Mouse (Mus musculus): ENCODE measurements around the gene Mpp4.
A peak's percentile ranks its signal among the peaks of the same experiment; 100 is the strongest.

Gene Mpp4

DNA sequence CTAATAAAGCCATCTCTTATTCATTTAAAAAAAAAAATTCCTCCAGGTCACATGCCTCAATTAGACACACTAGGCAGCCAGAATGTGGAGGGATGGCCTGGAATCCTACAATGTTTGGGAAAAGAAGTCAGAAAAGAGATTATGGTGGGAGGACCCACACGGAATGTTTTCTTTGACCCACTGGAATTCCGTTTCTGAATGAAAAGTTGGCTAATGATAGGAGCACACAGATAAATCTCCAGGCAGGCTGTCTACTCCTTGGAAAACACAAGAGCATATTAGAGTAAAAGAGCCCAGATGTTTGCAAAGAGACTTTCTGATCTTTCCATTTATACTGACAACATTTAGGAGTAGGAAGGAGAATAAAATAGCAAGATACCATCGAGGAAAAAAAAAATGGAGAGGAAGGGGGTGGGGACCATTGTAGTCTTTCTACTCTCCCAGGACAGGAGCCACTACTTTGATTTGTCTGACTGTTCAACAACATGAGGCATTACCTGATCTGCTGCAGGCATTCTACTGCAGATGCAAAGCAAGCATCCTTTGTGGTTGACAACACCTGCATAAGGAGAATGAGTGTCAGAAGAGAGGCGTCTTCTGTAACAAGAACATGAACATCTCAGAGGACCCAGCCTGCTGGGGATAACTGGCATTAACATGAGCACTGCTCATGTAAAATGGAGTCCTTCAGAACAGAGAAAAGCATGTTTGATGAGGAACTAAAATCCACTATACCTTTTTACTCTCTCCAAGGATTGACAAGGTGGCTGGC, 4.7 kb upstream of the Mpp4 start:
- DNase-seq (ENCODE audit: low read depth, low spot score): no peak

DNA sequence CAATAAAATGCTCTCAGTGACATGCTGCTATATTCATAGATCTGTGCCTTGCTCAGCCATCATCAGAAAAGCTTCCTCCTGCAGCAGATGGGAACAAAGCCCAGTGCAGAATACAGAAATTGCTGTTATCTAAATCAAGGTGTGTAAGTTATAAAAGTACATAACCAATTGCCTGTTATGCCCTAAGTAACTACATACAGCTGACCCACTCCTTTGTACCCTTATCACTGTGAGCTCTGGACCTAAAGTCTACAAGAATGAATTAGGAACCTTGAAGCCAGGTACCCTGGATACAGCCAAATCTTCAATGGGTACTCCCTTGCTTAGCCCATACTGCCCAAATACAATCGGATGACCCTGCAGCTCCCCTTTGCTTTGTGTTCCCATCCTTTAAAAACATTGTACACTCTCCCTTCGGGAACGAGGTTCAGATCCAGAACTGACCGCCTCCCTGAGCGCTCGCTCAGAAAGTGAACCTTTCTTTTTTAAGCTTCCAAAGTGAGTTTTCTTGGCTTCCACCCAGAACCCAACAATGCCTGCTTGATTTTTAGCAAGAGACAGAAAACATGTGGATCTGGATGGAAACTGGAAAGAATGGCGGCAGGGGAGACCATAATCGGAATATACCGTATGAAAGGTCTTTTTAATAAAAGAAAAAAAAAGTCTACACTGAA, 3.2 kb upstream of the Mpp4 start:
- DNase-seq (ENCODE audit: low read depth, low spot score): no peak

DNA sequence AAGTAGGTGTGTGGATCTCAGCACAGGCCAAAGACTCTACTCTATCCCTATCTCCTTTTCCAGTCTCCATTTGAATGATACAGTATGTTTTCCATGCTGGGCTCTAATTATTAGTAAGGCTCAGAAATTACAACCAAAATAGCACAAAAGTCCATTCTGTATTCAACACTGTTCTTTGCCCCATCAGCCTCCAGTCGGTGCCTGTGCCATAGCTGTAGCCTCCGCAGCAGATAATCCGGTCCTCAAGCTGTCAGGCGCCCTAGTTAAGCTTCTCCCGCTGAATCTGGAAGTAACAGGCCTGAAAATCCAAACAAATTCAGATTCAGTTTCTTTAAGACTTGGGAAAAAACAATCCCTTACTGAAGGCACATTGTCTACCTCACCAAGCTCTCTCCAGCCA, 729 bp upstream of the Mpp4 start:
- no peak for DNase-seq (ENCODE audit: low read depth, low spot score)

DNA sequence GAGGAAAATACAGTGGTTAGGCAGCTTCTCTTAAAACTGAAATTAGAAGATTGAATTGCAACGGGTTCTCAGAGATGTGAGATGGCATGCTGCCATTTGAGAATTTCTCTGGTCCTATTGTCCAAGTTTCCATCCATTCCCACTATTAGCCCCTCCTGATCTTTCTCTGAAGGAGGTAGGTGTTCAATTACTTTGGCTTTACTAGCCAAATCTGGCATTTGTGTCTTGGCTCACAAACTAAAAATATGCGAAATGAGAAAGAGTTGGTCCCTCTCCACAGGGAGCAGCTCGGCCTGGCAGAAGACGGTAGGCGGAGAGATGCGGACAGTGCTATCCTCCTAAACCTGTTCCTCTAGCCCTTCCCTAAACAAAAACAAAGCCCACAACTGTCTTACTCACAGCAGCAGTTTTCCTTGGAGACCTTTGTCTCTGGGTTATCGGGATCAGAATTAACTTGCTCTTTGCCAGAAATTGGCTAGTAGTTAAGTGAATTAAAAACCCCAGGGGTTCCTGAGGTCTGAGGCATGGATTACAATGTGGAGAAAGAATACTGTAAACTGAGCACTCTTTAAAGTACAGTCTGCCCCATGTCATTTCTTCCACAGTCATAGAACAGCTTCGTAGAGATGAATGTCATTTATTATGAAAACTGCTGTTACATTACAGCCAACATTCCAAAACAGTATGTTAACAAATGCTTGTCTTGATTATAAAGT, 722 bp downstream of the Mpp4 start:
- DNase-seq (ENCODE audit: low read depth, low spot score): no peak

DNA sequence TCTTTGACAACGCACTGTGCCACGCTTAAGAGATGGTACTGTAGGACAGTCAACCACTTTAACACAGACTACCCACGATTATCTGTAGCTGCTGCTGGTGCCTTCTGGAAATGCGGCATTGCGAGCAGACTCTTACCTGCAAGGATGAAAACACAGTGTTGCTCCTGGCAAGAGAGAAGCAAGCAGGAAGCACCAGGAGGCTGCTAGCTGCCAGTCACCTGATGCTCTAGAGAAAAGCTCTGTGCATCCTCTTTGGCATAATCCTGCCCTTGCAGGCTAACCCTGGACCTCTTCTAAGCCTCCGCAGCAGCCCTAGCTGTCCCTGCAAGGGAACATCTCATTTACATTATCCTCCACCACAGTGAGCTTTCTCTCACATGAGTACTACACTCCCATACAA, 1.8 kb downstream of the Mpp4 start:
- DNase-seq (ENCODE audit: low read depth, low spot score): no peak

DNA sequence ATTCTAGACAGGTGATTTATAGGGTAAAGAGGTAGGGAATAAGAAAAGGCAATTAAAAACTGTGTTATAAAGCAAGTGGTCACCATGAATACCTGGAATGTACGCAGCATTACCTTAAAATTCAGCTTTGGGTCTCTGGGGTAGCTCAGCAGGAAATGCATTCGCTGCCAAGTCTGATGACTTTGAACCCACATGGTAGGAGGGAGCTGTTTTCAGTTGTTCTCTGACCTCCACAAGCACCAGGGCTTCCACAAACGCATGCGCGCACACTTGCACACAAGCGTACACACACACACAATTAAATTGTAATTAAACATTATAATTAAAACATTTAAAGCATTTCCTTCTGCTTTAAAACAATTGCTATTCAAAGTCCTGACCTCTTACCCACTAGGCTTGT, 2.3 kb downstream of the Mpp4 start:
- DNase-seq (ENCODE audit: low read depth, low spot score): no peak

DNA sequence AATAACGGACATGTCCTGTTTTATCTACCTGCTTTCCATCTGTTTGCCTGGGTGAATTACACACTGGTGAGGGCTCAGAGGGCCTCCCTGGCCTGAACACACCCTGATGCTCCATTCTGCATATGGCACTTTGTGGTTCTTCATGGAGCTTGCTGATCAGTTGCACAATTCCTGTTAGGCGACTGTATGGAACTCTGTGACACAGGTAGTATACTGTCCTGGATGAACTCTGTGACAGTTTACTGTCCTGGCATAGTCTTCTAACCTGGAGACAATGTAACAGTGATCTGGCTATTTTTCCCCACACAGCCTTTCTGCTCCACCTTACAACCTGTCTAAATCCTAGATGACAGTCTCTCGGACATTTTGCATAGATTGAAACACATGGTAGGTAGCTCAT, 4.1 kb downstream of the Mpp4 start:
- no peak for DNase-seq (ENCODE audit: low read depth, low spot score)

DNA sequence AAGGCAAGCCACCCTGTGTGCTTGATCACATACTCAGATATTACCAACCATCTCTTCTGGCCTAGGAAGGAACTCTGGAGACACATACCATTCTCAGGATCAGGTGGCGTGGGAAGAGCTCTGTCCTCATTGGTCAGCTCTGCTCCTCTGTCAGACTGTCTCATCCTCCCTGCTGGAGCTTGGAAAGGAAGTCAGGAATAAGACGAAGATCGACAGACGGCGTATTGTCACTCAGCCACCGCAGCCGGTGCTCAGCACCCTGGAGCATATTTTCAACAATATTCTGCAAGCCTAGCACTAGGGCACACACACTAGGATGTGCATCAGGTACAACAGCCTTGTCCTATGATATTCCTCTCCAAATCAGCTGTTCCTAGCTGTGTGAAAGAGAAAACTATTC, 4.7 kb downstream of the Mpp4 start:
- no peak for DNase-seq (ENCODE audit: low read depth, low spot score)

DNA sequence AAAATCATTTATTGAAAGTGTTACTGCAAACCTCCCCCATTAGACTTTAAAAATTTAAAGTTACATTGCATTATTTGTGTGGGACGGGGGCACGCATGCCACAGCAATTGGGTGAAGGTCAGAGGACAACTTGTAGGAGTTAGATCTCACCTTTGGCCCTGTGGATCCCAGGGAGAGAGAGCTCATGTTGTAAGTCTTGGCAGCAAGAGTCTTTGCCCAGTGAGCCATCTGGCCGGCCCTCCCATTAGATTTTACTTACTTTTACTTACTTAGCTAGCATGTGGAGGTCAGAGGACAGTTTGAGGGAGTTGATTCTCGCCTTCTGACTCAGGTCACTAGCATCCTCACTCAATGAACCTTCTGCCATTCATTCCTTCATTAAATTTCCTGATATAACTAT, 5.3 kb downstream of the Mpp4 start:
- no peak for DNase-seq (ENCODE audit: low read depth, low spot score)

DNA sequence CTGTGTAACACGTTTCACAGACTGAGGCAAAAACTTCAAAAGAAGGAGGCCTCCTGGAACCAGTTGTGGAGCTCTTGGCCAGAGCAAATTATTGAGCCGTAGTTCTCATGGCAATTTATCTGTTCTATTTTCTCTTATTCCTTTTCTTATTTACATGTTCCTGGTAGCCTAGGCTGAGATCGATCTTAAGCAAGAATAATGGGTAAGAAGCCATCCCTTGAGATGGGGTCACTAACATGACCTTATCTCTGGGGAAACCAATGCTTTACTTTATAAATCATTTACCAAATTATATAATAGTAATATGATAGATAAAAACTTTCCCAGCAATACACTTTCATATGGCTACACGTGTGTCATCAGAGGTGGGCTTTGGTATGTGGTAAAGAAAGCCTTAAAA, 10.8 kb downstream of the Mpp4 start:
- DNase-seq (ENCODE audit: low read depth, low spot score): no peak

DNA sequence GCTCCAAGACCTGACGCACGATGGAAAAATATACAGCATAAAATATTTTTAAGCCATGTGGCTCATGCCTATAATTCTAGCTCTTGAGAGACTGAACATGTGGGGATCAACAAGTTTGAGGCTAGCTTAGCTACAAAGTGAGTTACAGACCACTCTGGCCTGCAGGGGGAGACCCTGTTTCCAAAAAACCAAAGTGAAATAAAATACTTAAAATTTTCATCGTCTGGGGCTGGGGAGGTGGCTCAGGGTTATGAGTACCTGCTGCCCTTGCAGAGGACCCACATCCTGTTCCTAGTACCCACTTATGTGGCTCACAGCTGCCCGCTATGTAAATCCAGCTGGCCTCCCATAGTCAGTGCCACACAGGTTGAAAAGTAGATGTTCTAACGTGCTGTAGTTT, 12.6 kb downstream of the Mpp4 start:
- DNase-seq (ENCODE audit: low read depth, low spot score): no peak

DNA sequence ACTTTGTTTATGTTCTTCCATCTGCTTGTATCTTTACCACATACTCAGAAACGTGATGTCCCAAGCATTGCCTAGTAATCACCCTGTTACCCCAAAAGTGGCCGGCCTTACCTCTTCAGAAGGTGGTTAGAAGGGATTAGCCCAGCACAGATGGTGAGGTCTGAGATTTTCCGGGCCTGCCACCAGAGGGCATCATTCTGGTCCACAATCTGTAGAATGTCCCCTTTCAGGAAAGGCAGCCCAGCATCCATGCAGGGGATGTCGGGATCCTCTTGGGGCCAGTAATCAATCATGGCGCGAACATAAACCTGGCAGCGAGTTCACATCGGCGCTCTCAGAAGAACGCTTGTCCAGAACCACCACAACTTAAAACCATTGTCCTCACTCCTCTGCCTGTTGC, 18.6 kb downstream of the Mpp4 start:
- DNase-seq (ENCODE audit: low read depth, low spot score): no peak

DNA sequence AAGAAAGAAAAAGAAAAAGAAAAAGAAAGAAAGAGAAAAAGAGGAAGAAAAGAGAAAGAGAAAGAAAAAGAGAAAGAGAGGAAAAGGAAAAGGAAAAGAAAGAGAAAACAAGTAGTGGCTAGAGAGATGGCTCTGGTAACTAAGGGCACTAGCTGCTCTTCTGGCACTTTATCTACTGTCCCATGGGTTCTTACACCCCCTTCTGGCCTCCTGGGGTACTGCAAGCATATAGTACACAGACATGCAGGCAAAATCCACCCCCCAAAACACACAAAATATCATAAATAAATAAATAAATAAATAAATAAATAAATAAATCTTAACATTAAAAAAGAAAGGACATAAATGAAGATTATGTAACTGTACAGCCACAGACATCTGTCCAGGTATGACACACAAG, 20.4 kb downstream of the Mpp4 start:
- peak; percentile 67 for DNase-seq (ENCODE audit: low read depth, low spot score)

DNA sequence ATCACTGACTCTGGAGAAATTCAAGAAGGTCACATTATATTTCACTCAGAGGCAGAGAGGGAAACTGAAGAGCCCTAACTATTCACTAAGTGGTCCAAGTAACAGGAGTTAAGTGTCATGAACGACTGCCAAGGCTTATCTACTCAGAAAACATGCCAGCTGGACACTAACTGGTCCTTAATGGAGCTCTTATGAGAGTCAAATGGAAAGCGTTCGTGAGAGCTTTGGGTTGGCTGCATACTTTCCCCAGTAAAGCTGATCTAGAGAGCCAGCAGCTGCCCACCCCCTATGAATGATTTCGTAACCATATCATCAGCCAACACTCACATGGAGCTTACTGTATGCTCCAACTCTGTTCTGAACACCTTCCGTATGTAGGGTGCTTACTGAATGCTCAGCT, 28.8 kb downstream of the Mpp4 start:
- no peak for DNase-seq (ENCODE audit: low read depth, low spot score)

DNA sequence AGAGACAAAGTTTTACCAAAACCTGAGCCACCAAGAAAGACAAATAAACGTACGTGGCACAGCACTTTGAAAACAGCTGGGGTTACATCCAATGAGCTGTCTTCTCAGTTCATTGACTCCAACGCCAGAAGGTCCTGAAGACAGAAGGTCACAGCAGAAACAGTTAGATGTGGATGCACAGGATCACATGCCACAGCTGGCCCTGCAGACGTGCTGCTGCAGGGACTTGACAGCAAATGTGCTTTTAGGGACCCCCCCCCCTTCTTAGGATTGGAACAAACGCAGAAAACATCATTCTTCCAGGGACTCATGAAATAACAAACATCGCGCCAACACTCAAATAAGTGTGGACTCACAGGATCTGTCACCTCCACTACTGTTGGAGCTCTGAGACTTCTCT, 34.3 kb downstream of the Mpp4 start:
- no peak for DNase-seq (ENCODE audit: low read depth, low spot score)

DNA sequence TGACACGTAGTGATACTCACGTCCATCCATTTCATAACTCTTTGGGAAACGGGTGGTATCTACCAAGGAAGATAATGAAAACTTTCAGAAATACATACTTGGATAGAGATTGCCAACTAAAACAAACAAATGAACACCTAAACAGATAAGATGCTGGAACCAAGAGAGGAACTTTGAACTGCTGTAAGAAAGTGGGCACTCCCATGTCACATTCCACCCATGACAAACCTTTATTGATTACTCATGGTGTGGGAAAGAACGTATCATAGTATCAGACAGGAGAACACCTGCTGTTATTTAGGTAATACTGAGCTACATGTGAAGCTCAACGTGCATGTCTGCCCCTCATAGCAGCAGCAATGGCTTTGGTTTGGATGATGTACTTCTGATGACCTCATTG, 37.6 kb downstream of the Mpp4 start:
- DNase-seq (ENCODE audit: low read depth, low spot score): no peak

DNA sequence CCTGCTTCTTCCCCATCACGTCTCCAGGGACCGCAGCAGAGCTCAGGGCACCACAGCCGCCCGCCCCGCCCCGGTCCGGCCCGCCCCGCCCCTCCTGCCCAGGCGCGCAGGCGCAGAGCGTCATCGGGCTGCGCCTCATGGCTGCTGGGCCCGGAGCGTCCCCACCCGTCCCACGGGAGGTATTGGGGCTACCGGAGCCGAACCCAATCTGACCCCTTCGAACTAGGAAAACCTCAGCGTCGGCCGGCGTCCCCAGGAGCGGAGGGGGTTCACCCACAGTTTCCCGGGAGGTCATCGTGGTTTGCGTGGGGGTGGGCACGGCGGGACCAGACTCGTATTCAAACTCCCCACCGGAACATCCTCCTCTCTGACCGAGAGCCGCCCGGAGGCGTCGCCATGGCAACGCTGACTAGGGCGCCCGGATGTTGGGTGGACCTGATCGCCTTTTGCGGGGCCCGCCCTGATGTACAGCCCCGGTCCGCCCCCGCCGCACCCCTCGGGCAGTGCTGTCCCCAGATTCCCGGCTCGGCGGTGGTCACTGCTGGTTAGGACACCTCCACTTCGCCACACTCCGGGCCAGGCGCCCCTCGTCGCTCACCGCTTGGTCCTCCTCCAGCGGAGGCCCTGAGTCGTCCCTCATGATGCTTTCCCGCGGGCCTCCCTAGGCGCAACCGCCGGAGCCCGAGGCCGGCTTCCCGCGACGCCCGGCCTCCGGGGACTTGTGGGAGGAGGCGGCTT, 43.3 kb downstream of the Mpp4 start, which contains the start of gene Tmem237:
Gene Tmem237, minus strand, starts transcription at position 689 of the 738 bp plus-strand sequence.
- DNase-seq (ENCODE audit: low read depth, low spot score): peak; percentile 83

DNA sequence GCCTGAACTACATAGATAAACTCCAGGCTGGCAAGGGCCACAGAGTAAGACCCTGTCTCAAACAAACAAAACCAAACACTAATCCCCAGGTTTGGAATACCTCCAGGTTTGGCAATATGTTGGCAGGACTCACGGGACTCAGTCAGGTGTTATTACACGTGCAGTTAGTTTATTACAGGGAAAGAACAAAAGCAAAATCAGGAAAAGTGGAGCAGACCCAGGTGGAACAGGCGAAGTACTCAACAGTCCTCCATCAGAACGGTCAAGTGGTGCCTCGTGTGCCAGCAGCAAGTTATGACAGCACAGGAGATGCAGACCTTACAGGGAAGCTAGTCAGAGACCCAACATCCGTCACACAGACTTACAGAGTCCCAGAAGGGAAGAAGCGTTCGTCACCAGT, 52.7 kb downstream of the Mpp4 start:
- no peak for DNase-seq (ENCODE audit: low read depth, low spot score)

DNA sequence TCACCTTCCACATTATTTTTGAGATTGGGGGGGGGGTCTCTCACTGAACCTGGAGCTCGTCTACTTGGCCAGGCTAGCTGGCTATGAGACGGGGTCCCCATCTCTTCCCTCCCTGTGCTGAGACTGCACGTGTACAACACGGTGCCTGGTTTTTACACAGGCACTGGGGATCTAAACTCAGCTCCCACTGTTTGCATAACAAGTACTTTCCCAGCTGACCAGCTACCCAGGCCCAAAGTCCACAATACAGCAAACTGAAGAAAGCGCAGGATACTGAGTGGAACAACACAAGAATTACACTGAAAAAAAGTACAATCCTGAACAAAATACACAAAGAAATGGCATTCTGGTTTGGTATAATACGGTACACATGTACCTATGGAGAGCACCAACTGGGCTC, 61.1 kb downstream of the Mpp4 start:
- no peak for DNase-seq (ENCODE audit: low read depth, low spot score)

DNA sequence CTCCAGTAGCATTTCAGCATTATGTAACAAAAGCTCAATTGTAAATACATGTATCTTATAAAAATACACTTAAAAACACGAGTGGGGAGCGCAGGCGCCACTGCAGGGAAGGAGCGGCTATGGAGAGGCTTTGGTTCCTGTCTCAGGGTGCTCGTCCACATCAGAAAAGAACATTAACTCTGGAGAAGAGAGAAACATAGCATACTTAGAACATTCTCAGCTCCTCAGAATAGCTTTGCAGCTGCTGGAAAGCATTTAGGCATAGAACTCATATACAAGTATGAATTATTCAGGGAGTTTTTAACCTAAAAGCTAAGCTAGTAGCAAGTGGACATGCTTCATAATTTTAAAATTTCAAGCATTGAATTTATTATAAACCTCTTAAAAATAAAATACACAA, 62.2 kb downstream of the Mpp4 start:
- DNase-seq (ENCODE audit: low read depth, low spot score): no peak

DNA sequence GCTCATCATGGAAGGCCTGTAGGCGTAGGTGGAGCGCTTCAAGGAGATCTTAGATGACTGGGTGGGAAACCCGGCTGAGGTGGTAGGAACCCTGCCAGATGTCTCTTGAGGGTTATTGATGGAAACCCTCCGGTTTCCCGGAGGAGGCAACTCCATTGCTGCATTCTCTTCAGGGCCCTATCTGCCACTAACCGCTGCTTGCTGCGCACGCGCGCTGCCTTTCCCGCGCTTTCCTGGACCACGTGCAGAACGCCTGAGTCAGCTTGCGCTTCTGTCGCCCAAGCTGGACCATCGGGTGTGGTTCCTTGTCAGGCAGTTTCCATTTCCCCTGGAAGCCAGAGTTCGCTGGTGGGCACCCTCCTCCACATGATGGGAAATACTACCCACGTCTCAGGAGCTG, 68.5 kb downstream of the Mpp4 start, which contains the start of gene C2cd6:
Gene C2cd6, minus strand, starts transcription at position 196 of the 400 bp plus-strand sequence.
- no peak for DNase-seq (ENCODE audit: low read depth, low spot score)
